In the genomic region with DNA sequence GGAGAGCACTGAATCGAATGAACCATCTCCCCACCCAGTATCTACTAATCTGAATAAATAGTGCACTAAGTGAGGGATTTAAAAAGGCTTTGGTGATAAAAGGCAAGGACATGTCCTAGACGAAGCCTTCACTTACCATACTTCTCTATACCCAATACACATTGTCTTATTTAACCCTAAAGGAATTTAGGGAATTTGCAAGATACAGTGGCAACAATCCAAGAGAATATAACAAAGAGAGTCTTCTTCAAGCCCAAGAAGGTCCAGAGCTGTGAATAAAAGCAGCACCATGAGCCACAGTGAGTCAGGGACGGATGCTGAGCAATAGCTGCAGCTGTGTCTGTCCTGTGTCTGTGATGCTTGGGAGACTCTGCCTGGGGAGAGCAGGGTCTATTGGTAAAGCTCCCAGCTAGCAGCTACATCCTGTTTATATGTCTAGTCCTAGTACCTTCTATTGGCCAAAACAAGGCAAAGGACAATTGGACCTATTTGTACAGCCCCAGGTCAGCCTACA, we compare ENCODE assay signal across 25 mouse cellular contexts.
DNase-seq lines count a peak whose midpoint lies in the region; TF ChIP-seq lines count a peak whose summit lies in the region.
"Had no signal": no experiment of that assay in that cellular context is flagged by ENCODE, and none has a peak within 500 bp of the region (broad histone marks: within the 10 kb centered on the region; RNA-seq: fewer than 3 reads in every experiment).

No protein-coding gene starts in this region.

- TF ChIP-seq POLR2A in olfactory bulb, adult 2 months (IDR thresholded peaks at IDR 0.05; ENCODE audit: insufficient read depth, low read depth, low read length): no peak

- peak overlapping the region; percentile 31; the same call in 1 of the 2 replicates for H3K27ac ChIP-seq in olfactory bulb, adult 2 months (ENCODE audit: insufficient read depth, low read depth, low read length)
- H3K27ac ChIP-seq: embryonic facial prominence, embryonic 10.5 days; embryonic facial prominence, embryonic 13.5 days; forebrain, embryonic 12.5 days; forebrain, embryonic 15.5 days; hindbrain, embryonic 10.5 days; hindbrain, embryonic 13.5 days; intestine, embryonic 15.5 days had no signal

- 66% methylated on average over 3 of the region's 3 CpGs for WGBS in olfactory bulb, adult 2 months

- no peak for TF ChIP-seq CTCF in olfactory bulb, adult 2 months (IDR thresholded peaks at IDR 0.05; ENCODE audit: insufficient read depth, low read depth, low read length)

- peaks cover 3% of the 10 kb centered on the region; the same call in 1 of the 2 replicates for H3K4me1 ChIP-seq in olfactory bulb, adult 2 months (ENCODE audit: control insufficient read depth, insufficient read depth, low read length)
- H3K4me1 ChIP-seq: embryonic facial prominence, embryonic 13.5 days; forebrain, embryonic 12.5 days; forebrain, embryonic 15.5 days; hindbrain, embryonic 10.5 days; hindbrain, embryonic 13.5 days; intestine, embryonic 15.5 days had no signal

- DNase-seq in 3T3-L1 (ENCODE audit: low read depth, low spot score) (peak; percentile 86), ZHBTc4 (ENCODE audit: low read depth, low spot score) (peak; percentile 11)
- peak; percentile 94 for DNase-seq in Muller cell, postnatal 12 days (ENCODE audit: inconsistent ontology term)
- DNase-seq in retina, postnatal 1 day: no peak
- no peak for DNase-seq in kidney, postnatal 25 days
- no peak for DNase-seq in embryo, embryonic 9.5 days (ENCODE audit: extremely low spot score)
- DNase-seq: adrenal gland, postnatal 10 days; adrenal gland, postnatal 36 days; B cell, adult 2 months; cerebellum, adult 11 months; cerebellum, adult 2 months; cerebellum, adult 9-11 months; cerebellum, postnatal 25 days; gastrocnemius, postnatal 10 days; gastrocnemius, postnatal 36 days; kidney, adult 11 months had no signal

- H3K4me3 ChIP-seq in olfactory bulb, adult 2 months (ENCODE audit: insufficient read depth, low read depth, low read length): no peak overlapping the region
- H3K4me3 ChIP-seq: embryonic facial prominence, embryonic 10.5 days; embryonic facial prominence, embryonic 13.5 days; erythroblast, embryonic 14.5 days; forebrain, embryonic 12.5 days; forebrain, embryonic 15.5 days; hindbrain, embryonic 10.5 days; hindbrain, embryonic 13.5 days; intestine, embryonic 15.5 days had no signal

Comparison
In these comparisons a context has a peak if more than half of its experiments do, and no peak if none do; other contexts are left out.
1. DNase-seq: peak in 3T3-L1 (single experiment), Muller cell, postnatal 12 days (single experiment) and ZHBTc4 (single experiment); none in retina, postnatal 1 day (single experiment), kidney, postnatal 25 days (0 of 2) and embryo, embryonic 9.5 days (single experiment).